Mouse (Mus musculus) thymus, postnatal 25 days (tissue): ENCODE measurements around the gene Lrrc31.

Experiments used
- DNase-seq: peaks from one replicate; pipeline ENCODE4 v3.0.0; 2022

Lrrc31 gene

DNA sequence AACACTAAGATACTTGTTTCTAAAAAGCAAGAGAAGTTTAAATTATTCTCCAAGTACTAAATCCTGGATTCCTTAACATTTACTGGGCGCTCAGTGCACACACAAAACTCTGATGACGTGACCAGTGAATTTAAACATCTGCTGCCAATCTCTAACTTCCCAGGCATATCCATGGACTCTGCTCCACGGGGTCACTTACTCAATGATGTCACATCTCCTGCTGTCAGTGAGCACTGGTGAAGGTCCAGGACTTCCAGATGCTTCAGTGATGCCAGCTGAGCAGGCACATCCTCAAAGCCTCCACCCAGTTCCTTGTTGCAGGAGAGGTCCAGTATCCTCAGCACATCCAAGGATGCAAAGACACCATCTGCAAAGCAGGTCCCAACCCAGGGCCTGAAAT lies 12.4 kb downstream of the Lrrc31 start:
- DNase-seq, result no peak

DNA sequence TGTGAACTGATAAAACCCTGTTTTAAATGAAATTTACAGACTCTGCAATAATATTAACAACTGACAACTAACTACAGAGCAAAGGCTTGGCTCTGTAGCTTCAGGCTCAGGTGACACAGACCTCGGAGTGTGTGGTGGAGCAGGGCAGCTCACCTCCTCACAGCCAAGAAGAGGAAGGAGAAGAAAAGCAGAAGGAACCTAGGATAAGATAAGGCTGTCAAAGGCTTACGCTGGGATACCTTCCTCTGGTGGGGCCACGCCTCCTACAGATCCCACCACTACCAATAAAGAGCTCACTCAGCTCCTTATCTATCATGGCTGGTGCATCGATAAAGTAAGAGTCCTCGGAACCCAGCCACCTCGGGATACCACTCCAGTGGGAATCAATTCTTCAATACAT lies 16.5 kb downstream of the Lrrc31 start:
- no peak for DNase-seq

DNA sequence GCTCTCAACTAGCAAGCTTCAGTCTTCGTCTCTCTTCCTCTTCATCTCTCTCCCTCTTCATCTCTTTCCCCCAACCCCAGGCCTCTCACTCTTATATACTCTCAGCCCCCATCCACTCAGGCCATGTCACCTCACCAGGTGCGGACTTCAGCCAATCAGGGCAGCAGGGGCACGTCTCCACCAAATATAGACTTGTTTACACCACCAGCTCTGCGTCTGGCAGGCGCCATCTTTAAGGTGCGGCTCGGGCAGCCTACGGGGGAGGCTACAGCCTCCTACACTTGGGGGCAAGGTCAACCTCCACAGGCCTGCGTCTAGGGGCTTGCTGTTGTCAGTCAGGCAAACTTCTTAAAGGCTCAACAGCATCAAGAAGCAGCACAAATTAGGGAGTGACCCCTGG lies 41.2 kb downstream of the Lrrc31 start:
- no peak for DNase-seq

DNA sequence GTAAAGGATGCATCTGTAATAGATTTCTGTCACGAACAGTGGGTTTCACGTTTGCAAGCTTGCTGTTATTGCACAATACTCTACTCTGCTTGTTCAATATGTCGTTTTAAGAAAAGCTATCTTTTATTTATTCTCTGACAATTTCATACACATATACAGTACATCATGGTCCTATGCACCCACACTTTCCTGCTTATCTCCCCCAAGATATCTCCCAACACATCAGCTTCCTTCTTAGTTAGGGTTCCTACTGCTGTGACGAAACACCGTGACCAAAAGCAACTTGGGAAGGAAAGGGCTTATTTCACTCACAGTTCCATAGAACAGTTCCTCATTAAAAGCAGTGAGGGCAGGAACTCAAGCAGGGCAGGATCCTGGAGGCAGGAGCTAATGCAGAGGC lies 43.7 kb downstream of the Lrrc31 start:
- no peak for DNase-seq

DNA sequence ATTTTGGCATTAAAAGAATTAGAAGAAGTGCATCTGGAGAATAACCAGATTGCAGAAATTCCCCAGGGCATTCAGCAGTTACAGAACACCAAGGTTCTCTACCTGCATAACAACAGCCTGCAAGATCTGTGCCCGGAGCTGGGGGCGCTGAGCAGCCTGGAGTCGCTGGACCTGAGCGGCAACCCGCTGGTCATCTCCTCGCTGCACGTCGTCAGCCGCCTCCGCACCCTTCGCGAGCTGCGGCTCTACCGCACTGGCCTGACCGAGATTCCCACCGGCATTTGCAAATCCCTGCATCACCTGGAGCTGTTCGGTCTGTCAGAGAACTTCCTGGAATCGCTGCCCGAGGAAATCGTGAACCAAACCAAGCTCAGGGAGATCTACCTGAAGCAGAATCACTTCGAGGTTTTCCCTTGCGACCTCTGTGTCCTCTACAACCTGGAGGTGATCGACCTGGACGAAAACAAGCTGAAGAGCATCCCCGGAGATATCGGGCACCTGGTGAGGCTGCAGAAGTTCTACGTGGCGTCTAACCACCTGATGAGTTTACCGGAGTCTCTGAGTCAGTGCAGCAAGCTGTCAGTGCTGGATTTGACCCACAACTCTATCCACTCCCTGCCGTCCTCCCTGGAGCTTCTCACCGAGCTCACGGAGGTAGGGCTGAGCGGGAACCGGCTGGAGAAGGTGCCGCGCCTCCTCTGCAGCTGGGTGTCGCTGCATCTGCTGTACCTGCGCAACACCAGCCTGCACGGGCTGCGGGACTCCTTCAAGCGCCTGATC lies 49.4 kb downstream of the Lrrc31 start:
- no peak for DNase-seq

DNA sequence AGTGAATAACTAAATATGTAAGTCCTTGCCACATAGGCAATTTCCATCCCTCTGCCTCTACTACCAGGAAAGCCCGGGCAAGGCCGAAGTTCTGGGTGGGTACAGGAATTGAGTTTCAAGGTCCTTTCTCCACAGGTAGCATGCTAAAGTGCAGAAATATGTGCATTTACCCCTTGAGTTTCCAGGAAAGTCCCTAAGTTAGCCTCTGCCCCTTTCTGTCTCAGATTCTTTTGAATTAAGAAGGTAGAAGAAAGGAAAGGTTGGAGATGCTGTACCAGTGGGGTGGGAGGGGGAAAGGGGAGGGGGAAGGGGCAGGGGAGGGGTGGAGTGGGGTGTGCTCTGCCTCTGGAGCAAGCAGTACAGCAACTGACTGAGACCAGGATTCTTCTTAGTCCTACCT lies 51.2 kb downstream of the Lrrc31 start:
- no peak for DNase-seq

DNA sequence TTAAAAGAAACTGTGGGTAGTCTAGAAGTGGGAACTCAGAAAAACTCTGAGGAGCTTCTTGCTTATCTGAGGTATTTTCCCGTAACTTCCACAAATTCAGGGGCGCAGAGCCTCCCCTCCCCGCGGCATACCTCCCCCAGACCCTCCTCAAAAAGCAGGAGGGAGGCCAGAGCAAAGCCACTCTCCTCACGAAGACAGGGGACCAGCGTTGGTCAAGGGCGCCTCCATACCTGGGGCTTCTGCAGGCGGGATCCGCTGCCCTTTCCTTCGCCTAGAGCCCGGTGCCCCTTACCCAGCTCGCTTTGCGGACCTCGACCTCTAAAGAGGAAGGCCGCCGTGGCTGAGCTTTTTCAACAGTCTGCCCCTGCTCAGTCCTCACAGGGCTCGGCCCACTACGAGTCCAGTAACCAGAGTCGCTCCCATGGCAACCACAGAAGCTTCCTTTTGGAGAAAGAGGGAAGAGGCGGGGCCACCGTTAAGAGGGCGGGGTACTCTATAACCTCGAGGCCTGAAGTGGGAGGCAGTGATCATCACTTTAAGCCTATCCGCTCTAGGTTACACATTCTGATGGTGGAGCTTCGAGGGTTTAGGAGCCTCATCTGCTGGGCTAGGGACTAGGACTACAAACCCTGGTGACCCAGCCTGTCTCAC lies 52.1 kb downstream of the Lrrc31 start, which contains the start of gene Lrrc34:
Gene Lrrc34, minus strand, starts transcription at position 430 of the 651 bp plus-strand sequence.
- no peak for DNase-seq

DNA sequence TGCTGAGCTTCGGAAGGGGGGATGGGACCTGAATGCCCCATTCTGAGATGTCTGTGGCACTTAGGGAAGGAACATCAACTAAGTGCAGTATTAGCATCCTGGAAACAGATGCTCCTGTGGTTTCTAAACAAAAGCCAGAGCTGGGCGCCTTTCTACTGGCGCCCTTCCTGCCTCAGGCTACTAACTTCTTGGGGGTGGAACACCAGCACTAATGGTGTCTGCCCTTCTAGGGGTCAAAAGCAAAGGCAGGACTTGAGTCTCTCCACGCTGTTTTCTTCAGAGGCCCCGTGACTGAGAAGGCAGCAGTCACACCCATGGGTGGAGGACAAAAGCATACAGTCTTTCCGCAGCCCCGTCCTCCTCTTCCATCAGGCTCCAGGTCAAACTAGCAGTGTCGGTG lies 52.9 kb downstream of the Lrrc31 start:
- DNase-seq, result no peak

DNA sequence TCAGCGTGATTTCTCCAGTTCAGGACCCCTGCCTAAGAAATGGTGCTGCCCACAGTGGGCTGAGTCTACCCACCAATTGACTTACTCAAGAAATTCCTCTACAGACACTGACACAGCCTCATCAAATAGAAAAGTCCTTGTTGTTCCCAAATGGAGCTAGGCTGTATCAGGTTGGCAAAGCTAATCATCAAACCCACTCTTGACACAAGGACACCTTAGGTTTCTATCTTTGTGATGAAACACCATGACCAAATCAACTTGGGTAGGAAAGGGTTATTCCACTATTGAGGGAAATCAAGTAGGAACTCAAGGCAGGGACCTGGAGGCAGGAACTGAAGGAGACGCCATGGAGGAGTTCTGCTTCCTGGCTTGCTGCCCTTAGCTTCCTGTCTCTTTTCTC lies 55.4 kb downstream of the Lrrc31 start, which contains the start of gene Lrriq4:
Gene Lrriq4, plus strand, starts transcription at position 301 of the 400 bp plus-strand sequence.
- no peak for DNase-seq

DNA sequence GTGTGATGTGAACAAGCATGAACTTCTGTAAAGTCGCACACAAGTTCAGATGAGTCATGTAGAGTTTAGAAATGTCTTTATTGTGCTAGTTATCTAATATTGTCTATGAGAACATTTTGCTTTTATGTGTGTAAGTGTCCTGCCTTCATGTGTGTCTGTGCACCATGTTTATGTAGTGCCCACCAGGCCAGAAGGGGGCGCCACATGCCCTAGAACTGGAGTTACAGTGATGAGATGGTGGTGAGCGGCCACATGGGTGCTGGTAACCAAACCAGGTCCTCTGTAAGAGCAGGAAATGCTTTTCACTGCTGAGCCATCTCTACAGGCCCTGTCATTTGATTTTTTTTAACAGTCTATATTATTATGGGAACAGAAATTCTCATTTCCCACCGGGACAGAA lies 64.0 kb downstream of the Lrrc31 start:
- no peak for DNase-seq

DNA sequence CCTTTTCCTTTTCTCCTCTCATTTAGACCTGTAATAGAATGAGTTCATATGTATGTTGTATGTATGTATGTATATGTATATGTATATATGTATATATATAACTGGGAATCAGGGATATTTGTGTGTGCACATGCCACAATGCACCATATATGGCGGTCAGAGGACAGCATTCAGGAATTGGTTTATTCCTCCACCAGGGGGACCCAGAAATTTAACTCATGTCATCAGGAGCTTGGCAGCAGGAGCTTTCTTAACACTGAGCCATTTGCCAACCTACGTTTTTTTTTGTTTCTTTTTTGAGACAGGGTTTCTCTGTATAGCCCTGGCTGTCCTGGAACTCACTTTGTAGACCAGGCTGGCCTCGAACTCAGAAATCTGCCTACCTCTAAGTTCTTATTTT lies 66.0 kb downstream of the Lrrc31 start:
- no peak for DNase-seq
